Mouse (Mus musculus) E14TG2a.4 (cell line): Measurements from ENCODE around the gene Traf1.

ENCODE experiments used
- H3K27me3 ChIP-seq: 2 replicates; pipeline ENCODE4 v1.6.1; 2014; ENCODE audit warnings: low read length, control low read depth; ENCODE audit not compliant: insufficient read depth
- H3K36me3 ChIP-seq: 2 replicates; pipeline ENCODE4 v1.6.1; 2014; ENCODE audit warnings: low read length, control low read depth; ENCODE audit not compliant: insufficient read depth
- H3K4me1 ChIP-seq: replicated peaks from 2 replicates; pipeline ENCODE4 v1.6.1; 2014; ENCODE audit warnings: low read depth, low read length, control low read depth
- H3K4me3 ChIP-seq: replicated peaks from 2 replicates; pipeline ENCODE4 v1.5.1; 2014; ENCODE audit warnings: mild to moderate bottlenecking, low read length
- H3K9me3 ChIP-seq: 2 replicates; pipeline ENCODE4 v1.6.1; 2014; ENCODE audit warnings: low read length, control low read depth
- CTCF ChIP-seq: conservative IDR thresholded peaks from 2 replicates; pipeline ENCODE4 v1.5.1; 2014; ENCODE audit warnings: low read length
- NANOG ChIP-seq: IDR thresholded peaks from 2 replicates; pipeline ENCODE4 v1.6.1; 2014; ENCODE audit warnings: borderline replicate concordance, low read length, mixed read lengths
- POU5F1 ChIP-seq: IDR thresholded peaks from 2 replicates; pipeline ENCODE4 v1.6.1; 2014; ENCODE audit warnings: low read length, borderline replicate concordance

Traf1 gene

DNA sequence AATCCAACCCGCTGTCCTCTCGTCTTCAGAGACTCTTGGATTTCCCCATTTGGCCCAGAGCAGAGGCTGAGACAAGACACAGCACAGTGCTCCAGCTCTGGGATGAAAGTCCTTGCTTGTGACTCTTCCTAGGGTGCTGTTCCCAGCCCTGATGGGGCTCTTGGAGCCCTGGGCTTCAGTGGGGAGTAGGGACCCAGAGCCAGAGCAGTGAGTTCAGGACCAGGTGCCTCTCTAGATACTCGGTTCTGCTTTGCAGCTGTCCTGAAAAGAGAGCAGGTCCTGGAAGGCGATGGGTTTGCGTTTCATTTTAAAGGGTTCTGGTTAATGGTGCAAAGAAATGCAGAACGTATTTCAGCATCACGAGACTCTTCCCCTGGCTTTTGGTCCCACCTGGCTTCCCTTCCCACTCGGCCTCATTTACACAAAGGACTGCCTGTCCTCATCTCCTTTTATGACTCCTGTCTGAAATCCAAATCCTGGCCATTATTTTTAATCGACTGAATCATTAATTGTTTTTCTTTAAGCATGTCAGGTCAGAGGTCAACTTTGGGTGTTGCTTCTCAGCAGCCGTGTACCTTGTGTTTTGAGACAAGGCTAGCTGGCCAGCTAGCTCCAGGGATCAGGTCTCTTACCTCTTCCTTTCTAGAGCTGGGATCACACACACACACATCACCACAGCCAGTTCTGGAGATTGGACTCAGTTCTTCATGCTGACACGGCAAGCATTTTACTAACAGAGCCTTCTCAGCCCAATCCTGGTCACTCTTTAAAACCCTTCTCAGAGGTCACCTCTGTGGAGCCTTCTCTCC lies 9.7 kb upstream of the Traf1 start:
- Histone ChIP-seq H3K36me3 (no peaks in the 10 kb centered on the region), H3K4me3 (no peak overlapping the region)

DNA sequence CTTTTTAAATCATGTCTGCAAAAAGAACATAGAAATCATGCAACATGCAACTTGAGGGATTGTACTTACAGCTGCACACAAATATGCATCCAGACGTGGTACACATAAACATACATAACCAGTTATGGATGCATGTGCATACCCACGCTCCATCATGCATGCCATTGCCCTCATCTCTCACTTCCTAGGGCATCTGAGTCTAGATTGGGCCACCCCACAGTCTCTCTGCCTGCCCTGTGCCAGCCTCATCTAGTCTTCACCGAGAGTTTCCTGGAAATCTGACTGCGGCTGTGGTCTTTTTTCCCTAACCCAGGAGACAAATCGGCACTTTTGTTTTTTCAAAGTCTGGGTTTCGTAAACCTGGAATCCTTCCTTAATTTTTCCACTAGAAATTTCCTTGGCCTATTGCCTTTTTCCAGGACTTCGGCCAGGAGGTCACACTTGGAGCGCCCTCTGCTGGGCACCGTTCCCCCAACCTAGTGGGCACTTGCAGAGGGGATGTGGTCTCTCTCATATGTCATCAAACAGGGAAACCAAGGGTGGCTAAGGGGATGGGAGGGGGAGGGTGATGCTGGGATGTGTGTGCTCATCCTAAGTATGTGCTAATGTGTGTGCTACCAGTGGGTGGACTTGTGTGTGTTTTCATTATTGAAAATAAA lies 8.6 kb upstream of the Traf1 start:
- Histone ChIP-seq H3K27me3 (peaks cover 4% of the 10 kb centered on the region; the same call in 1 of the 2 replicates), H3K4me3 (no peak overlapping the region), H3K36me3 (no peaks in the 10 kb centered on the region), H3K4me1 (peaks cover 25% of the 10 kb centered on the region), H3K9me3 (peaks cover 5% of the 10 kb centered on the region; the same call in 1 of the 2 replicates)
- TF ChIP-seq POU5F1, result no peak
- TF ChIP-seq CTCF, result peak; percentile 84
- no peak for TF ChIP-seq NANOG

More for the DNA sequence above, 9.7 kb upstream of the Traf1 start:
- peaks cover 15% of the 10 kb centered on the region for H3K4me1 ChIP-seq
- peaks cover 6% of the 10 kb centered on the region; the same call in 1 of the 2 replicates for H3K9me3 ChIP-seq
- H3K27me3 ChIP-seq, result peaks cover 4% of the 10 kb centered on the region; the same call in 1 of the 2 replicates
- no peak for TF ChIP-seq NANOG
- no peak for TF ChIP-seq CTCF

DNA sequence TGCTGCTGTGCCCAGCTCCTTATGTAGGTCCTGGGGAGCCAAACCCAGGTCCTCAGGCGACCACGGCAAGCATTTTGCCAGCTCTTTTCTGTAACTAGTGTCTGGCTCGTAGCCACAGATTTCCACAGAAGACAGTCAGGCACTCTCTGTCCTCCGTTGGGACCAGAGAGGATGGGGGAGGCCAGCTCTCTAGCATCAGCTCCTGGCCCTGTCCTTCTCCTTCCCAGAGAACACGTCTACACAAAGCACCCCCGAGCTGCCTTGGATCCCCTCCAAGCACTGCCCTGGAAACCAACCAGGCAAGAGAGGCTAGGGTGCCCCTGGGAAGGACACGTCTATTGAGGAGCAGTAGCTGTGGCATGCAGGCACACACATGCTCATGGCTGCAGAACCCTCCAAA lies 7.6 kb upstream of the Traf1 start:
- H3K4me3 ChIP-seq, result no peak overlapping the region
- H3K27me3 ChIP-seq, result peaks cover 4% of the 10 kb centered on the region; the same call in 1 of the 2 replicates
- H3K4me1 ChIP-seq, result peaks cover 36% of the 10 kb centered on the region
- H3K36me3 ChIP-seq, result no peaks in the 10 kb centered on the region
- H3K9me3 ChIP-seq, result no peaks in the 10 kb centered on the region
- TF ChIP-seq CTCF, result no peak
- no peak for TF ChIP-seq NANOG
- no peak for TF ChIP-seq POU5F1

DNA sequence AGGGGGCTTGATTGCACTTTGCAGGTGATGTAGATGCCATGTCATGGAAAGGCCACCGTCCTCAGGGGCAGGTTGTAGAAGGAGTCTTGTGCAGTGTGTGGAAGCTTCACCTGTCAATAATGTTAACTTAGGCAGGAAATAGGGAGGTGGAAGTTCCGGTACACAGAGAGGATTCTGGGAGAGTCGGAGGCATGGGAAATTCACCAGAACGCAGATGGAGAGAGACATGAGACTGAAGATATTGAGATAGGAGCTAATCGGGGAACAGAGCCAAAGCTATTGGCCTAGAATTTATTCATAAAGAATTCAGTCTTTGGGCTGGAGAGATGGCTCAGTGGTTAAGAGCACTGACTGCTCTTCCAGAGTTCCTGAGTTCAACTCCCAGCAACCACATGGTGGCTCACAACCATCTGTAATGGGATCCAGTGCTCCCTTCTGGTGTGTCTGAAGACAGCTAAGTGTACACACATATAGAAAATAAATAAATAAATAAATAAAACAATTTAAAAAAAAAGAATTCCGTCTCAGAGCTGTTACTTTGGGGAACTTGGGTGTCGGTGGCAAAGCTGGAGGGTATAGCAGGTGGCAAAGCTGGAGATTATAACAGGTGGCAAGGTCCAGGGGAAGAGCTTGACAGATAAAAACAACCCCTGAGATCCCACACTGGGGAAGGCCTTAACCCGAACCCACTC lies 4.8 kb upstream of the Traf1 start:
- no peaks in the 10 kb centered on the region for H3K36me3 ChIP-seq
- H3K4me3 ChIP-seq, result no peak overlapping the region
- H3K9me3 ChIP-seq, result no peaks in the 10 kb centered on the region
- H3K4me1 ChIP-seq, result peaks cover 44% of the 10 kb centered on the region
- TF ChIP-seq POU5F1 (no peak), NANOG (no peak), CTCF (no peak)
- peaks cover 13% of the 10 kb centered on the region; the same call in 1 of the 2 replicates for H3K27me3 ChIP-seq

DNA sequence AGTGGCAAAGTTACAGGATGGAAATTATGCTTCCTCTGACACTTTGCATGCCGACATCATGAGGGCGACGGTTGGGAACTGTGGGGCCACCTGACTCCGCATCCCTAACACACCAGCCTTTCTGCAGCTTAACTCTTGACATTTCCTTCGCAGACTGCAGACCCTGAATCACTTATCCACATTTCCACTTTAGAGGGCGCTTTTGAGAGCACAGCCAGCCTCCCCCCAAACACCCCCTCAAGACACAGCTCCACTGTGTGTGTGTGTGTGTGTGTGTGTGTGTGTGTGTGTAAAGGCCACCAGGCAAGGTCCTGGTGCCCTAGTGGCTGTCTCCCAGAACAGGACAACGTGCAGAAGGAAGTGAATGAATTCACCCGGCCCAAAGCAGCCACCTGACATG lies 4.2 kb upstream of the Traf1 start:
- H3K4me3 ChIP-seq, result no peak overlapping the region
- H3K4me1 ChIP-seq, result peaks cover 50% of the 10 kb centered on the region
- TF ChIP-seq CTCF (no peak), NANOG (no peak), POU5F1 (no peak)

DNA sequence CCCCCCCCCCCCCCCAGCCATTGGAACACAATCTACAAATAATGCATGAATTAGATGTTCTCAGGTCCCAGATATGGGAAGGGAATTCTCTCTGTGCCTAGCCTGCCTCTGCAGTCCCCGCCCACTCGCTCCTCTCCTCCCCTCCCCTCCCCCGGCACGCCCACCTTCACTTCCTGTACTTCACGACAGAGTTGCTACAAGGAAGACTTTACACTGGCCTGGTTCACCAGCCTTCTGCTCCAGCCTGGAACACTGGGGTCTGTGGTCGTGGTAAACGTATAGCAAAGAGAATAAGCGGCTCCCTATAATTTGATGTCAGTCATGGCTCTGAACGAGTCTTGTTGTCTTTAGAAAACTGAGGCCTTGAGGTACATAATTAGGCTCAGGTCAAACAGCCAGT lies 3.7 kb upstream of the Traf1 start:
- Histone ChIP-seq H3K27me3 (peaks cover 24% of the 10 kb centered on the region), H3K4me1 (peaks cover 52% of the 10 kb centered on the region), H3K36me3 (no peaks in the 10 kb centered on the region), H3K9me3 (no peaks in the 10 kb centered on the region), H3K4me3 (no peak overlapping the region)
- TF ChIP-seq POU5F1 (no peak), NANOG (no peak), CTCF (no peak)

More for the DNA sequence above, 4.2 kb upstream of the Traf1 start:
- H3K9me3 ChIP-seq, result no peaks in the 10 kb centered on the region
- peaks cover 19% of the 10 kb centered on the region for H3K27me3 ChIP-seq
- H3K36me3 ChIP-seq, result no peaks in the 10 kb centered on the region

DNA sequence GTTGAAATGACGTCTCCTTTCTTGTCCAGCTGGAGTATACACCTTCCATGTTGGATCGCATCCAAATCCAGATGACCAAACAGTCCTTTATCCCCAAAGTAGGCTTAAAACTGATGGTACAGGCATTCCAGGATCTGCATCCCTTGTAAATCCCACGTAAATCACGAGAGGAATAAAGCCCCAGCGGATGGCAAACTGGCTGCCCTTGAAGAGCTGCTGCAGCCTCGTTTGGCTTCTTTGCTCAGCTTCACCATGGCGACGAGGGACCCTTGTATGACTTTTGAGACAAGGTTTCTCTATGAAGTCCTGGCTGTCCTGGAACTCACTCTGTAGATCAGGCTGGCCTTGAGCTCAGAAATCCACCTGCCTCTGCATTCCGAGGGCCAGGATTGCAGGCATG lies 3.1 kb upstream of the Traf1 start:
- Histone ChIP-seq H3K4me1 (peaks cover 52% of the 10 kb centered on the region), H3K27me3 (peaks cover 24% of the 10 kb centered on the region), H3K9me3 (no peaks in the 10 kb centered on the region), H3K4me3 (no peak overlapping the region), H3K36me3 (no peaks in the 10 kb centered on the region)
- TF ChIP-seq CTCF (no peak), NANOG (no peak), POU5F1 (no peak)

DNA sequence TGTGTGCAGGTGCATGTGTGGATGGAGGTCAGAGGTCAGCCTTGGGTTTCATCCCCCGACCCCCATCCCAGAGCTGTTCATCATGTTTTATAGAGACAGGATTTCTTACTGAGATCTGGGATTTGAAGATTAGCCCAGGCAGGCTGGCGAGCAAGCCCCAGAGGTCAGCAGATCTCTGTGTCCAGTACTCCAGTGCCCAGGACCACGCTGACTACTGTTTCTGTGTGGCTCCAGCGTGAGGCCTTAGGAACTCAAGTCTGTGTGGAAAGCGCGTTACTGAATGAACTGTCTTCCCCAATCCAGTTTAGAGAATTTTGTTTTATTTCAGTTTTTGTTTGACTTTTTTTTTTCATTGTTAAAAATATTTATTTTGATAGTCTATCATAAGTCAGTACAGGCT lies 2.7 kb upstream of the Traf1 start:
- TF ChIP-seq CTCF (no peak), NANOG (no peak), POU5F1 (no peak)
- H3K9me3 ChIP-seq, result no peaks in the 10 kb centered on the region
- peaks cover 23% of the 10 kb centered on the region for H3K27me3 ChIP-seq
- no peaks in the 10 kb centered on the region for H3K36me3 ChIP-seq
- peaks cover 52% of the 10 kb centered on the region for H3K4me1 ChIP-seq
- H3K4me3 ChIP-seq, result 0 out of 2 replicates have a peak overlapping the region, but pooled peaks have one; percentile 35
